Mouse (Mus musculus) C2C12 (cell line): ENCODE data around the gene Dnah3. TPM values are rescaled to one million over a fixed set of nuclear protein-coding genes. Genes with fewer than 3 reads are reported as not detected.

Source experiments
- H3K27me3 ChIP-seq: one replicate; pipeline ENCODE4 v1.6.1; 2011; ENCODE audit not compliant: control insufficient read depth, insufficient read depth, insufficient read length
- H3K36me3 ChIP-seq: one replicate; pipeline ENCODE4 v1.6.1; 2011; ENCODE audit not compliant: control insufficient read depth, insufficient read depth
- H3K4me3 ChIP-seq: one replicate; pipeline ENCODE4 v1.5.1; 2011; ENCODE audit warnings: mild to moderate bottlenecking, control low read depth; ENCODE audit not compliant: poor library complexity, insufficient read depth, severe bottlenecking
- H3K79me2 ChIP-seq: one replicate; pipeline ENCODE4 v1.6.1; 2011; ENCODE audit not compliant: control insufficient read depth, insufficient read depth
- H3K79me3 ChIP-seq: one replicate; pipeline ENCODE4 v1.6.1; 2011; ENCODE audit warnings: low read depth, control low read depth
- H3ac ChIP-seq: one replicate; pipeline ENCODE3; 2011; ENCODE audit warnings: low read depth; ENCODE audit not compliant: control insufficient read depth, insufficient read length
- CEBPB ChIP-seq: IDR thresholded peaks from one replicate; pipeline ENCODE4 v1.6.1; 2011; ENCODE audit warnings: low read depth, mild to moderate bottlenecking, control low read depth, moderate library complexity
- CTCF ChIP-seq: IDR thresholded peaks from one replicate; pipeline ENCODE4 v1.5.1; 2011; ENCODE audit not compliant: control insufficient read depth, insufficient read depth, insufficient read length
- FOSL1 ChIP-seq: IDR thresholded peaks from one replicate; pipeline ENCODE4 v1.8.0; 2011; ENCODE audit warnings: mild to moderate bottlenecking, low read length; ENCODE audit not compliant: poor library complexity, insufficient read depth, severe bottlenecking
- MAX ChIP-seq: IDR thresholded peaks from one replicate; pipeline ENCODE4 v1.6.1; 2011; ENCODE audit warnings: mild to moderate bottlenecking, control low read depth
- MYOD1 ChIP-seq: IDR thresholded peaks from one replicate; pipeline ENCODE4 v1.6.1; 2011; ENCODE audit warnings: low read depth; ENCODE audit not compliant: control insufficient read depth, insufficient read length
- MYOG ChIP-seq: IDR thresholded peaks from one replicate; pipeline ENCODE4 v1.6.1; 2011; ENCODE audit not compliant: control insufficient read depth, insufficient read length; ENCODE audit errors: extremely low read depth
- USF1 ChIP-seq: IDR thresholded peaks from one replicate; pipeline ENCODE4 v1.6.1; 2011; ENCODE audit warnings: low read depth, mild to moderate bottlenecking, control low read depth, moderate library complexity
- polyA plus RNA-seq: library from polyadenylated mRNA; unstranded; fragments of >200 nt; fragmentation: generic; extraction: Trizol; gene quantifications from one replicate; pipeline ENCODE4 v1.2.1, GENCODE M21; 2012; ENCODE audit warnings: missing spikeins

Gene Dnah3
- polyA plus RNA-seq, 1 experiment: not detected

DNA sequence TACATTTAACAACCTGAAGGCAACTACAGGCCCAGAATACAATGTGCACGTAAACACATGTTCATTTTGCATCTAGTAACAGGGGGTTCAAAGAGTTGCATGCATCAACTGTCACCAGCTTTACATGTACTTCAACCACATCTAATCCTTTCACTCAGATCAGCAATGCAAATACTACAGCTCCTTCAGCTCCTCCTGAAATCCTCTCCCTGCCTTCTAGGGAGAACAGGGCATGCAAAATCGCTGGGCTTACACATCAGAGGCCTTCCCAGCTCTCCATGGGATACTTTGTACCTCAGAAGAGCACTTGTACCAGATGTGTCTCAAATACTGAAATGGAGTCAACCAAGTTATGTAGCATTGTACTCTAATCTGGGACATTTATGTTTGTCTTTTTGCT, 222.0 kb downstream of the Dnah3 start:
- no peak overlapping the region for H3K4me3 ChIP-seq
- no peak for TF ChIP-seq MYOD1
- TF ChIP-seq FOSL1: no peak
- TF ChIP-seq USF1: no peak
- no peak for TF ChIP-seq MAX
- no peak for TF ChIP-seq CEBPB
- no peak for TF ChIP-seq MYOG
- TF ChIP-seq CTCF: no peak
- no peaks in the 10 kb centered on the region for H3K27me3 ChIP-seq
- peaks cover 4% of the 10 kb centered on the region for H3K79me3 ChIP-seq
- no peak overlapping the region for H3ac ChIP-seq
- H3K36me3 ChIP-seq: peaks cover 4% of the 10 kb centered on the region
- no peaks in the 10 kb centered on the region for H3K79me2 ChIP-seq

Other genes with a start within 250 kb of the Dnah3 start
- 2.2 TPM for gene Lyrm1, start 199.4 kb downstream of the Dnah3 start, polyA plus RNA-seq
- gene Dcun1d3, start 199.0 kb downstream of the Dnah3 start, polyA plus RNA-seq: 4.9 TPM
- 6.0 TPM for gene Tmem159, start 7.1 kb upstream of the Dnah3 start, polyA plus RNA-seq
- gene Zp2, start 50.0 kb upstream of the Dnah3 start, polyA plus RNA-seq: not detected
- gene Anks4b, start 78.6 kb upstream of the Dnah3 start, polyA plus RNA-seq: not detected
- not detected for gene Crym, start 106.8 kb upstream of the Dnah3 start, polyA plus RNA-seq
- not detected for gene Abca14, start 108.7 kb upstream of the Dnah3 start, polyA plus RNA-seq
- not detected for gene Abca15, start 233.4 kb upstream of the Dnah3 start, polyA plus RNA-seq